Mouse (Mus musculus) cerebellum, adult 9-11 months (tissue): ENCODE data around the gene Kcnj1.

Source experiments
- DNase-seq: peaks from one replicate; pipeline ENCODE4 v3.0.0; 2022

Gene Kcnj1

GRCm38 (mm10) chr9:32400662-32401161, 28.4 kb downstream of the Kcnj1 start:
- no peak for DNase-seq

- peak; percentile 20 for DNase-seq
Measured at GRCm38 (mm10) chr9:32405191-32405925, 33.1 kb downstream of the Kcnj1 start.

GRCm38 (mm10) chr9:32408730-32409059, 36.4 kb downstream of the Kcnj1 start:
- no peak for DNase-seq

GRCm38 (mm10) chr9:32409060-32409961, 37.0 kb downstream of the Kcnj1 start:
- DNase-seq: no peak

- DNase-seq: no peak
Measured at GRCm38 (mm10) chr9:32410671-32411070, 38.4 kb downstream of the Kcnj1 start.

GRCm38 (mm10) chr9:32411507-32411906, 39.2 kb downstream of the Kcnj1 start:
- no peak for DNase-seq

GRCm38 (mm10) chr9:32412836-32413580, 40.7 kb downstream of the Kcnj1 start:
- DNase-seq: no peak

- DNase-seq: no peak
Measured at GRCm38 (mm10) chr9:32414956-32415355, 42.7 kb downstream of the Kcnj1 start.

- no peak for DNase-seq
Measured at GRCm38 (mm10) chr9:32415952-32416351, 43.7 kb downstream of the Kcnj1 start.

GRCm38 (mm10) chr9:32417466-32418116, 45.3 kb downstream of the Kcnj1 start:
- DNase-seq: no peak

GRCm38 (mm10) chr9:32420711-32421110, 48.4 kb downstream of the Kcnj1 start:
- no peak for DNase-seq

GRCm38 (mm10) chr9:32425321-32425720, 53.0 kb downstream of the Kcnj1 start:
- no peak for DNase-seq

GRCm38 (mm10) chr9:32431061-32431460, 58.8 kb downstream of the Kcnj1 start:
- DNase-seq: no peak

- peak; percentile 4 for DNase-seq
Measured at GRCm38 (mm10) chr9:32434241-32435213, 62.2 kb downstream of the Kcnj1 start.

- no peak for DNase-seq
Measured at GRCm38 (mm10) chr9:32443115-32443514, 70.8 kb downstream of the Kcnj1 start.

- DNase-seq: no peak
Measured at GRCm38 (mm10) chr9:32443817-32444216, 71.5 kb downstream of the Kcnj1 start.

GRCm38 (mm10) chr9:32444453-32445201, 72.3 kb downstream of the Kcnj1 start:
- no peak for DNase-seq

- no peak for DNase-seq
Measured at GRCm38 (mm10) chr9:32445789-32446188, 73.5 kb downstream of the Kcnj1 start.

- no peak for DNase-seq
Measured at GRCm38 (mm10) chr9:32448766-32449165, 76.5 kb downstream of the Kcnj1 start.
